Mouse (Mus musculus): ENCODE results near the gene Cacng3. TPM values are rescaled to one million over a fixed set of nuclear protein-coding genes. Genes with fewer than 3 reads are reported as not detected.

The Cacng3 gene
- total RNA-seq, 2 experiments from 2014 or later: 151 to 158 TPM

- intact Hi-C loops (cut with DNase I): loop anchor here (1.0 to 2.0 kb wide), 2 partner anchors 26 to 77 kb away; no protein-coding TSS in a partner anchor
- peak in 1 of 2 experiments; percentile 86 for DNase-seq (ENCODE audit: low spot score in 2 of 2)
Observed at GRCm38 (mm10) chr7:122702443-122702842, 32.2 kb downstream of the Cacng3 start.

GRCm38 (mm10) chr7:122706736-122707135 is 36.4 kb downstream of the Cacng3 start:
- intact Hi-C loops (cut with DNase I): no loop called here
- no peak for DNase-seq (ENCODE audit: low spot score in 2 of 2)

- intact Hi-C loops (cut with DNase I): no loop called here
- DNase-seq (ENCODE audit: low spot score in 2 of 2): no peak
Observed at GRCm38 (mm10) chr7:122716299-122716698, 46.0 kb downstream of the Cacng3 start.

GRCm38 (mm10) chr7:122718540-122718939 is 48.2 kb downstream of the Cacng3 start:
- DNase-seq (ENCODE audit: low spot score in 2 of 2): peak in 1 of 2 experiments; percentile 80
- intact Hi-C loops (cut with DNase I): no loop called here

DNA sequence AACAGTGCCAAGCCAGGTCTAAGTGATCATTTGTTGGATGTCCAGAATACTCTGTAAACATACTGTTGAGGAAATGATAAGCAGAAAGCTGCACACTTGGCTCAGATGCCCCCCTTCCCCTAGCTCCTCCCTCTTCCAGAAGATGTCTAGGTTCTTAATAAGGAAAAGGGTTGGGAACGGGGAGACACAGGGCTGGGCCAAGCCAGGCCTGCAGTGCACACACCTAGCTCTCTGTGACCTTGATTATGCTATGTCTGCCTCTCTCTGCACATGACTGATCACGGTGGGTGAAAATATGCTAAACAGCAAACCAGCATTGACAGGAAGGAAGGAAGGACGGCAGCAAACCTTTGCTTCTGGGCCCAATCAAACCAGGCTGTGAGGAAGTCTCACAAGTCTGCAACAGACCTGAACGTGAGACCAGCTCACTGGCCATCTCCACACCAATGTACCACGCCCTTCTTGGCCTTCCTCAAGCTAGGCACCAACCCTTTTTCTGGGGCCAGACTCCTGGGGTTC is 53.1 kb downstream of the Cacng3 start:
- DNase-seq (ENCODE audit: low spot score in 2 of 2): no peak
- intact Hi-C loops (cut with DNase I): no loop called here

DNA sequence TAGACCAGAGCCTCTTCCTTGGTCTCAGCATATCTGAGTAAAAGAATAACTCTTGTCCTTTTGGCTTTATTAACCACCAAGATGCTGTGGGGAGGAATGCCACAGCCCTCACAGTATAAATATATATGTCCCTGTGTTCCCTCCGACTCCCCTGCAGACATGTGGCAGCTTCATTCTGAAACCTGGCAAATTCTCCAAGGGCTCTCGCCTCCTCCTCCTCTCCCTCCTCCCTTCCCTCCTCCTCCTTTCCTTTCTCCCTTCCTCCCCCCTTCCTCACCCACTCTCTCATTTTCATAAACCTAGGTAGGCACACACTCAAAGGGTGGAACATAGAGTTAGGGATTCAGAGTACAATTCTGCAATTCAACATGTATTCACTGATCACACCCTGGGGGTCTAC is 56.1 kb downstream of the Cacng3 start:
- intact Hi-C loops (cut with DNase I): loop anchor here (5.0 kb wide), 1 partner anchor 154 kb away; no protein-coding TSS in a partner anchor
- peak in 1 of 2 experiments; percentile 77 for DNase-seq (ENCODE audit: low spot score in 2 of 2)

GRCm38 (mm10) chr7:122728186-122728585 is 57.9 kb downstream of the Cacng3 start:
- peak; percentile 39 to 86 for DNase-seq (ENCODE audit: low spot score in 2 of 2)
- intact Hi-C loops (cut with DNase I): loop anchor here (2.0 to 5.0 kb wide), 3 partner anchors 25 to 156 kb away; partner anchors contain the start of gene Cacng3

DNA sequence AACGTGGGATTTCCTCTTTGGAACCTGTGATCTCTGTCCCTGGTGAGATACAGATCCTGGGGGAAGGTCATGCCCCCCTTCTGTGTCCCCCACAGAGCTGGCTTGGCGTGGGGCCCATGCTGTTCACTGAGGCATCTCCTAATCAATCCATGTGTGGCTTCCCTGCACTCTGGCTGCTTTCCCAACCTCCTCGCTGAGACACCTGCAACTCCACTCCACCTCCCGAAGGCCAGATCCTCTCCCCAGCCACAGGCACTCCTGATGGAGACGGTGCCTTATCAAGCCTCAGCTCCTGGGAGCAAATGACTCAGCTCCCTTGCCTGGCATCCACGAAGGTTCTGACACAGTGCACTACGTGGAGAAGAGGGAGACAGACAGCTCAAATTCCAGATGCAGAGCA is 58.6 kb downstream of the Cacng3 start:
- DNase-seq (ENCODE audit: low spot score in 2 of 2): no peak
- intact Hi-C loops (cut with DNase I): loop anchor here (2.0 to 5.0 kb wide), 3 partner anchors 26 to 157 kb away; partner anchors contain the start of gene Cacng3

DNA sequence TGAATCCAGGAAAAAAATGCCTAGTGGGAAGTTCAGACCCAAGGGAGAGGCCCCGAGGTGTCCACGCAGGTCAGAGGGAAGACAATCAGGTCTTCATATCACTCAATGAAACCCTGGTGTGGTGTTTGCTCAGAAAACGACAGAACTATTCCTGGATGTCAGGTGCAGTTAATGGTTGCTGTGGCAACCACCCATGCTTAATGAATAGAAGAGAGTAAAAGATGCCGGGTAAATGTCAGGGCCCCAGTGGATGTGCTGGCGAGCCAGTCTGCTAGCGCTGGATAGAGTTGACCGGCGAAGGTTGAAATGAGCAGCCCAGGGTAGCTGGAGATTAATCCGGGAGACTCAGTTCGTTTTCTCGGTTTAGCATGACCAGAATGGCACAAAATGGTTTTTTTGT is 65.0 kb downstream of the Cacng3 start:
- no peak for DNase-seq (ENCODE audit: low spot score in 2 of 2)
- intact Hi-C loops (cut with DNase I): loop anchor here (10.0 kb wide), 1 partner anchor 261 kb away; no protein-coding TSS in a partner anchor

- intact Hi-C loops (cut with DNase I): loop anchor here (10.0 kb wide), 1 partner anchor 264 kb away; no protein-coding TSS in a partner anchor
- no peak for DNase-seq (ENCODE audit: low spot score in 2 of 2)
Observed at GRCm38 (mm10) chr7:122738541-122738940, 68.2 kb downstream of the Cacng3 start.

GRCm38 (mm10) chr7:122740663-122741062 is 70.4 kb downstream of the Cacng3 start:
- DNase-seq (ENCODE audit: low spot score in 2 of 2): peak in 1 of 2 experiments; percentile 75
- intact Hi-C loops (cut with DNase I): no loop called here

- intact Hi-C loops (cut with DNase I): no loop called here
Observed at GRCm38 (mm10) chr7:122755920-122756603, 85.8 kb downstream of the Cacng3 start.

GRCm38 (mm10) chr7:122758645-122759044 is 88.4 kb downstream of the Cacng3 start:
- intact Hi-C loops (cut with DNase I): no loop called here
- DNase-seq (ENCODE audit: low spot score in 2 of 2): no peak

More at GRCm38 (mm10) chr7:122755920-122756603, 85.8 kb downstream of the Cacng3 start:
- DNase-seq (ENCODE audit: low spot score in 2 of 2): peak in 1 of 2 experiments; percentile 66

- intact Hi-C loops (cut with DNase I): no loop called here
- DNase-seq (ENCODE audit: low spot score in 2 of 2): no peak
Observed at GRCm38 (mm10) chr7:122764506-122764905, 94.2 kb downstream of the Cacng3 start.

DNA sequence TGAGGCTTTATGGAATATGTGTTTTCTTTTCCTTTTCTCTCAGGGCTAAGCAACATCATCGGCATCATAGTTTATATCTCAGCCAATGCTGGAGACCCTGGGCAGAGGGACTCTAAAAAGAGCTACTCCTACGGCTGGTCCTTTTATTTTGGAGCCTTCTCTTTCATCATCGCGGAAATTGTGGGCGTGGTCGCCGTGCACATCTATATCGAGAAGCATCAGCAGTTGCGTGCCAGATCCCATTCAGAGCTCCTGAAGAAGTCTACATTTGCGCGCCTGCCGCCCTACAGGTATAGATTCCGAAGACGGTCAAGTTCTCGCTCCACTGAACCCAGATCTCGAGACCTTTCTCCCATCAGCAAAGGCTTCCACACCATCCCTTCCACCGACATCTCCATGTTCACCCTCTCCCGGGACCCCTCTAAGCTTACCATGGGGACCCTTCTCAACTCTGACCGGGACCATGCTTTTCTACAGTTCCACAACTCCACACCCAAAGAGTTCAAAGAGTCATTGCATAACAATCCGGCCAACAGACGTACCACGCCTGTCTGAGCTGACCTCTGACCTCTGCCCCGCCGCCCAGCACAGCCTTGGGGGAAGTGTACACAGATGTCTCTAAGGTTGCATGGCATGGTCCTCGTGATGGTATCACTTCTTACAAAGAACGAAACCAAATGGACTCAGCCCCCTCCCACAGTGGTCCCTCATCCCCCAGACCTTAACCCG is 98.2 kb downstream of the Cacng3 start:
- intact Hi-C loops (cut with DNase I): no loop called here
- DNase-seq (ENCODE audit: low spot score in 2 of 2): peak in 1 of 2 experiments; percentile 63

- intact Hi-C loops (cut with DNase I): loop anchor here (1.0 kb wide), 1 partner anchor 77 kb away; no protein-coding TSS in a partner anchor
- peak; percentile 58 to 92 for DNase-seq (ENCODE audit: low spot score in 2 of 2)
Observed at GRCm38 (mm10) chr7:122779601-122780000, 109.3 kb downstream of the Cacng3 start.

DNA sequence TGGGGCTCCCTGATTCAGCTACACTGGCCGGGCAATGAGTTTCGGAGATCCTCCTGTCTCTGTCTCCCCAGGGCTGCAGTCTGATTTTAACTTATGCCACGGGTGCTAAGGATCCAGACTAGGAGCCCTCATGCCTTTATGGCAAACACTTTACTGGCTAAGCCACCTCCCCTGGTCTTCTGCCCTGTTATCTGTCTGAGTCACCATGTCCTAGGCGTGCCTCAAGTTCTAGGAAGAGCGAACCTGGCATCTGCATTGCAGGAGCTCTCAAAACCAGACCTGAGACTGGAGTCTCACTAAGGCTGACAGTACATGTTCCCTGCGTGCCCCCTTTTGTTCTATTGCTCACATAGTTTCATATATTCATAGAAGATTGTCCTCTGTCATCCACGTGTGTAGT is 119.6 kb downstream of the Cacng3 start:
- DNase-seq (ENCODE audit: low spot score in 2 of 2): no peak
- intact Hi-C loops (cut with DNase I): no loop called here

DNA sequence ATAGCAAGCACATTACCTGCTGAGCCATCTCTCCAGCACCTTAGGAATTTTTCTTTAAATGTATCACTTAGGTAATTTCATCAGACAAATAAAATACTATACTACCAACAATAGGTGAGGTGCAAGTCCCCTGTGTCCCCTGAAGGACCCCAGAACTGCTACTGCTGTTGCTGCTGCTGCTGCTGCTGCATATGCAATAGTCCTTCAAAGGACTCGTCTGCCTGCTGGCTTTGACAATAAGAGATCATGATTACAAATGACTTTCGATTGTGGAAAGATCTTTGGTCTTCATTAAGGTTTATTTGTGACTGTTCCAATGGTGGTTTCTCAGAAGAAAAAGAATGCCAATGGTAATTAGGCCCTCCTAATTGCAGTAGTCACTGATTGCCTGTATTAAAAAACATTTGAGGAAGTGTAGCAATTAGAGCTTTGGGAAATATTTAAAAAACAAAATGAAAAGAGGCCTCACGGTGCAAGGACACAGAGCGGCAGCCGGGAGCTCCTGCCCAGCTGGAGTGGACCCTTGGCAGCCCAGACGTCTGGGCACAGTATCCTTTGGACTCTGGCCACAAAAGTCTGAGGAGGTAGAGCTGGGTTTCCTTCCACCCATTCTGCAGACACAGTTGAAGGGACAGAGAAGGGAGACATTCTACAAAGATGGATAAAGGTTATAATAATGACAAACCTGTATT is 123.5 kb downstream of the Cacng3 start:
- no peak for DNase-seq (ENCODE audit: low spot score in 2 of 2)

GRCm38 (mm10) chr7:122795140-122795539 is 124.8 kb downstream of the Cacng3 start:
- peak; percentile 35 to 72 for DNase-seq (ENCODE audit: low spot score in 2 of 2)
- intact Hi-C loops (cut with DNase I): no loop called here

More for the DNA sequence above, 123.5 kb downstream of the Cacng3 start:
- intact Hi-C loops (cut with DNase I): no loop called here

GRCm38 (mm10) chr7:122800821-122801220 is 130.5 kb downstream of the Cacng3 start:
- no peak for DNase-seq (ENCODE audit: low spot score in 2 of 2)
- intact Hi-C loops (cut with DNase I): no loop called here

Data from left cerebral cortex, postnatal 25 days (tissue).